Mouse (Mus musculus) forebrain, embryonic 14.5 days (tissue): ENCODE data around the gene Chrng. TPM values are rescaled to one million over a fixed set of nuclear protein-coding genes. Genes with fewer than 3 reads are reported as not detected.

Experiments
- ATAC-seq: fragments of 200-750 bp; cut with Nextera tagmentation; 2 replicates; pipeline ENCODE4 v1.8.0; 2017; ENCODE audit warnings: mild to moderate bottlenecking, moderate library complexity
- DNase-seq: peaks from one replicate; pipeline ENCODE4 v3.0.0-alpha.2; 2015; ENCODE audit warnings: low spot score
- H3K27ac ChIP-seq: fragments of 300-500 bp; sonication (generic); 2 replicates; pipeline ENCODE4 v1.5.1; 2014; ENCODE audit warnings: low read depth, mild to moderate bottlenecking, control low read depth, low read length, moderate library complexity
- H3K27me3 ChIP-seq: fragments of 300-500 bp; sonication (generic); replicated peaks from 2 replicates; pipeline ENCODE4 v1.6.1; 2014; ENCODE audit warnings: low read length, control low read depth, mixed read lengths; ENCODE audit not compliant: control insufficient read depth, insufficient read depth
- H3K36me3 ChIP-seq: fragments of 300-500 bp; sonication (generic); 2 replicates; pipeline ENCODE4 v1.6.1; 2014; ENCODE audit warnings: low read length, control low read depth; ENCODE audit not compliant: control insufficient read depth, insufficient read depth
- H3K4me1 ChIP-seq: fragments of 300-500 bp; sonication (generic); 2 replicates; pipeline ENCODE4 v1.6.1; 2014; ENCODE audit warnings: antibody characterized with exemption, low read length, control low read depth; ENCODE audit not compliant: control insufficient read depth, insufficient read depth
- H3K4me2 ChIP-seq: fragments of 300-500 bp; sonication (generic); 2 replicates; pipeline ENCODE4 v1.6.1; 2014; ENCODE audit warnings: mild to moderate bottlenecking, control low read depth, low read length
- H3K4me3 ChIP-seq: fragments of 300-500 bp; sonication (generic); 2 replicates; pipeline ENCODE4 v1.5.1; 2014; ENCODE audit warnings: low read depth, low read length, control low read depth
- H3K9ac ChIP-seq: fragments of 300-500 bp; sonication (generic); 2 replicates; pipeline ENCODE4 v1.6.1; 2014; ENCODE audit warnings: mild to moderate bottlenecking, low read length, control low read depth, moderate library complexity
- H3K9me3 ChIP-seq: fragments of 300-500 bp; sonication (generic); replicated peaks from 2 replicates; pipeline ENCODE4 v1.6.1; 2016; ENCODE audit warnings: low read length, control low read depth, mixed read lengths; ENCODE audit not compliant: control insufficient read depth
- WGBS: fragments of 180-500 bp; shearing (Covaris S2); extraction: QIAGEN DNeasy Blood & Tissue Kit; methylation state at CpG from one replicate; pipeline ENCODE4 v1.1.7; 2014; 5-methylcytosine and 5-hydroxymethylcytosine counted together
- polyA plus RNA-seq: library from polyadenylated mRNA; unstranded; fragments of >200 nt; fragmentation: Nextera tagmentation; extraction: Ambion mirVana; gene quantifications from 2 replicates; pipeline ENCODE4 v1.2.1, GENCODE M21; 2014

Gene Chrng
- polyA plus RNA-seq, 1 experiment from 2014 or later: not detected

- no peak overlapping the region for H3K4me2 ChIP-seq
- no peak overlapping the region for H3K27ac ChIP-seq
- no peak for ATAC-seq
- 21% methylated on average over 14 of the region's 14 CpGs for WGBS
- H3K9ac ChIP-seq: no peak overlapping the region
- no peaks in the 10 kb centered on the region for H3K9me3 ChIP-seq
- no peak for DNase-seq
- H3K36me3 ChIP-seq: no peaks in the 10 kb centered on the region
- H3K4me3 ChIP-seq: no peak overlapping the region
- peaks cover 3% of the 10 kb centered on the region for H3K4me1 ChIP-seq
- peaks cover 3% of the 10 kb centered on the region; the same call in 1 of the 2 replicates for H3K27me3 ChIP-seq
These were observed 54.0 kb downstream of the Chrng start for GRCm38 (mm10) chr1:87258484-87258883.

DNA sequence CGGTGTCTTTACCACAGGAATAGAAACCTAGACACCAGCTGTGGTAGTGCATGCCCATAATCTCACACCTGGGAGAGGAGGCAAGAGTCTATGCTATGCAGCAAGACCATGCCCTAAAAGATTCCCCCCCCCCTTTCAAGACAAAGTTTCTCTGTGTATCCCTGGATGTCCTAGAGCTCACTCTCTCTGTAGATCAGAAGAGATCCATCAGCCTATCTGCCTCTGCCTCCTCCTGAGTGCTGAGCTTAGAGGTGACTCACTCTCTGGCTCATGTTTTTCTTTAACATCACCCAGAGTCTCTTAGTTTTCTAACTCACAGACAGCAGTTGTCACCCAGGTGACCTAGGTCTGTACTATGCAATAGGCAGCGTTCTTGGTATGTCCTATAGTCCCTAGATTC, 54.9 kb downstream of the Chrng start:
- H3K27me3 ChIP-seq: peaks cover 12% of the 10 kb centered on the region
- WGBS: 94% methylated on average over 2 of the region's 2 CpGs

More for the DNA sequence above, 54.9 kb downstream of the Chrng start:
- no peaks in the 10 kb centered on the region for H3K36me3 ChIP-seq
- H3K27ac ChIP-seq: no peak overlapping the region
- DNase-seq (no peak), ATAC-seq (no peak)
- H3K9ac ChIP-seq: no peak overlapping the region
- no peak overlapping the region for H3K4me2 ChIP-seq
- no peaks in the 10 kb centered on the region for H3K9me3 ChIP-seq
- H3K4me1 ChIP-seq: peaks cover 9% of the 10 kb centered on the region
- no peak overlapping the region for H3K4me3 ChIP-seq

Other genes starting within 250 kb of the Chrng start
- not detected in 2 replicates for gene Alppl2, start 114.7 kb upstream of the Chrng start, polyA plus RNA-seq
- not detected in 2 replicates for gene Alpi, start 103.1 kb upstream of the Chrng start, polyA plus RNA-seq
- gene Akp3, start 79.7 kb upstream of the Chrng start, polyA plus RNA-seq: not detected in 2 replicates
- 18.1 and 18.4 TPM in 2 replicates for gene Ecel1, start 48.1 kb upstream of the Chrng start, polyA plus RNA-seq
- 0.58 and 1.1 TPM in 2 replicates for gene Prss56, start 21.3 kb upstream of the Chrng start, polyA plus RNA-seq
- not detected in 2 replicates for gene Chrnd, start 14.1 kb upstream of the Chrng start, polyA plus RNA-seq
- gene Eif4e2, start 9.3 kb downstream of the Chrng start, polyA plus RNA-seq: 56.6 and 61.9 TPM in 2 replicates
- gene Efhd1, start 59.7 kb downstream of the Chrng start, polyA plus RNA-seq: 0.48 and 0.68 TPM in 2 replicates
- gene Gigyf2, start 122.3 kb downstream of the Chrng start, polyA plus RNA-seq: 50.0 and 53.6 TPM in 2 replicates
- 10.4 and 11.2 TPM in 2 replicates for gene Kcnj13, start 190.1 kb downstream of the Chrng start, polyA plus RNA-seq